Mouse (Mus musculus) embryonic stem cell, embryonic (primary cell): ENCODE data around the gene Tab1.

ENCODE experiments used
- CTCF ChIA-PET, 4 experiments: fragments of 300-600 bp in 2 of 4; fragments of 350-600 bp in 2 of 4; sonication (Branson Sonifier 250); formaldehyde crosslinking; loops; one replicate each; lab custom pipeline; 2022; ENCODE audit warnings: inconsistent platforms in 2 of 4; lab: Charles Lee
- POLR2A ChIA-PET, 4 experiments: fragments of 300-600 bp in 2 of 4; fragments of 350-600 bp in 2 of 4; sonication (Branson Sonifier 250); formaldehyde crosslinking; loops; one replicate each; lab custom pipeline; 2022; ENCODE audit warnings: antibody characterized with exemption in 4 of 4, inconsistent platforms in 1 of 4; lab: Charles Lee

Gene Tab1

DNA sequence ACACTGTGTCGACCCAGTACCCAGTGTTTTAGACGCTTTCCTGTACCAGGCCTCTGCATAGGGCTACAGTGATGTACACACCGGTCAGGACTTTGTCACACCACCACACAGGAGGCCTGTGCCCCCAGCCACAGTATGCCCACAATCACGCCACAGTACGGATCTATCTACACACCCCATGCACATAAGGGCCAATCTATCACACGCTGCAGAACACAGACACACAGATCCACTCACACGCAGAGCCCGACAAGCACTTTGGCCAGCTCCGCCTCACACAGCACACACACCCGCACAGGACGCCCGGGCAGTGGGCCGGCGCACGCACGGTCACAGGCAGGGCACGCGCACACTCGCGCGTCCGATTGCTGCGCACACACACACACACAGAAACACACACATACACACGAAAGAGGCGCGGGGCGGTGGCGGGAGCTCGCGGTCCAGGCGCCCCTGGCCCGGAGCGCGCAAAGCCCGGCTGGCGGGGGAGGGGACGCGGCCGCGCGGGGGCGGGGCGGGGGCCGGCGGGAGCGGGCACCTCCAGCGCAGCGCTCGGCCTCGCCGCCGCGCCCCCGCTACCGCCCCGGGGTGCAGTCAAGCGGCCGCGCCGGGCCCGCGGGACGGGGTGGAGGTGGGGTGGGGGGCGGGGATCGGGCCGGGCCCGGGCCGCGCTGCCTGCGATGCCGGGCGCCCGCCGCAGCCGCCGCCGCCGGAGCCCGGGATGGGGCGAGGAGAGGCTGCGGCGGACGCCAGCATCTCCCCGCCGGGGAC is 40.3 kb downstream of the Tab1 start, which contains the start of gene Mgat3:
Gene Mgat3, plus strand, starts transcription at position 721 of the 771 bp plus-strand sequence.
- POLR2A ChIA-PET: interaction anchor here (0.6 to 4.8 kb wide), 37 partner anchors 11 to 202 kb away, joined by 3 to 60 read pairs (median 4); partner anchors contain the start of genes Mief1 (in 2 of the 4), Tab1 (in 2 of the 4), Atf4 (in 1 of the 4) and Cbx7 (in 1 of the 4)
- CTCF ChIA-PET: interaction anchor here in 3 of 4 experiments (0.8 to 2.0 kb wide), 5 partner anchors 14 to 83 kb away, joined by 3 to 7 read pairs (median 3); no protein-coding TSS in a partner anchor

DNA sequence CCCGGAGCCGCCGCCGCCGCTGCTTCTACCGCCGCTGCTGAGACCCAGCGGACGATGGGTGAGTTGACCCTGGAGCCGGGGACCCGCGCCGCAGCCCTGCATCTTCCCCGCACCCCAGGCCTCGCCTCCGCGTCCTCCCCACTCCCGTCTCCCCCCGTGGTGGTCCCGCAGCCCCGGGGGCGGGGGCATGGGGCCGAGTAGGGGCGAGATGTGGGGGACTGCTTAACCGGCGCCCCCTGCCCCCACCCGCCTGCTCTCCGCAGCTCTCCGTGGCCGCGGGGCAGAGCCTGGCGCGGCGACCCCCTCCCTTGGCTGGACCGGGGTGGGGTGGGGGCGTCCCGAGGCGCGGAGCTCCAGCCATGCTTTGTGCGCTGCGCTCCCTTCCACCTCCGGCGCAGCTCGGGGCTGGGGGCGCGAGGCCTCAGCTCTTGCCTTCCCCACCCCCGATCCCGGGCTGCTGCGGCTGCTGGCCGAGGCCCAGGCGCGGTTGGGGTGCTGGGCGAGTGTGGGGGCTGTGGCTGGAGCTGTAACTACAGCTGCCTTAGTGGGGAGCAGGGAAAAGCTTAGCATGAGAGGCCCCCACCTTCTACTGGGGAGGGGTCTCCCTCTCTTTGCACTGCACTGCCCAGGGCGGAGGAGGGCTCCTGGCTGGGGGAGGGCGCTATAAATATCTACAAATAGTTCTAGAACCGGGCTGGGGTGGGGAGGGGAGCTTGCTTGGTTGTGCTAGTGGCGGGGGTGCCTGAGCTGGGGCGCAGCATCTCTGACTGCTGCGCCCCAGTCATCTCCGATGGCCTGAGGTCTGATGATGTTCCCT is 41.1 kb downstream of the Tab1 start:
- CTCF ChIA-PET: interaction anchor here in 3 of 4 experiments (0.6 to 2.0 kb wide), 6 partner anchors 15 to 1411 kb away, joined by 3 to 7 read pairs (median 3); partner anchors contain the start of gene Ep300 (in 1 of the 3)

GRCm38 (mm10) chr15:80174598-80174875 is 41.6 kb downstream of the Tab1 start:
- CTCF ChIA-PET: interaction anchor here in 2 of 4 experiments (1.1 to 2.0 kb wide), 2 partner anchors 51 to 67 kb away, joined by 3 to 7 read pairs; no protein-coding TSS in a partner anchor
- POLR2A ChIA-PET: interaction anchor here (0.7 to 4.8 kb wide), 49 partner anchors 8 to 962 kb away, joined by 3 to 60 read pairs (median 5); partner anchors contain the start of genes Atf4 (in 3 of the 4), Mief1 (in 2 of the 4), Tab1 (in 2 of the 4) and Rpl3 (in 1 of the 4)

More for the DNA sequence above, 41.1 kb downstream of the Tab1 start:
- POLR2A ChIA-PET: interaction anchor here (0.6 to 4.8 kb wide), 57 partner anchors 8 to 961 kb away, joined by 3 to 60 read pairs (median 4); partner anchors contain the start of genes Atf4 (in 3 of the 4), Mief1 (in 2 of the 4), Tab1 (in 2 of the 4) and Cbx7 (in 1 of the 4)

DNA sequence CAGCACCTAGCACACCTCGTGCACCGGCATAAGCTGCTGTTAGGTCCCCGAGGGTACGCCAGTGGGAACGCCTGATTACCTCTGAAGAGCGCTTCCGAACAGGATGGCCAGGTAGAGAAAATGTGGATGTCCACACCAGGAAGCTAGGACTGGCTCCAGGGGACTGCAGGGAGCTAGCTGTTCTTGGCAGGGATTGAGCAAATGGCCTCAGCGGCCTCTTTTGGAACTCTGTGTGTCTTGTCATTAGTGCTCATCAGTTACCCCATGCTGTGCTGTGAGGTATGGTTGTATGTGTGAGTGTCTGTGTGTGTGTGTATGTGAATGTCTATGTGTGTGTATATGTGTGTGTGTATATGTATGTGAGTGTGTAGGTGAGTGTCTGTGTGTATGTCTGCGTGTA is 42.4 kb downstream of the Tab1 start:
- POLR2A ChIA-PET: interaction anchor here (0.6 to 4.8 kb wide), 27 partner anchors 9 to 272 kb away, joined by 3 to 60 read pairs (median 5); partner anchors contain the start of genes Atf4 (in 2 of the 4), Mief1 (in 2 of the 4) and Rps19bp1 (in 1 of the 4)
- CTCF ChIA-PET: interaction anchor here in 1 of 4 experiments (0.6 to 1.5 kb wide), 2 partner anchors 33 to 531 kb away, joined by 3 read pairs; no protein-coding TSS in a partner anchor

- CTCF ChIA-PET: interaction anchor here in 1 of 4 experiments (0.6 to 1.5 kb wide), 2 partner anchors 34 to 530 kb away, joined by 3 read pairs; no protein-coding TSS in a partner anchor
- POLR2A ChIA-PET: interaction anchor here in 3 of 4 experiments (0.6 to 4.8 kb wide), 16 partner anchors 8 to 81 kb away, joined by 3 to 60 read pairs (median 4); partner anchors contain the start of gene Atf4 (in 2 of the 3)
Measured at GRCm38 (mm10) chr15:80175756-80176155, 42.8 kb downstream of the Tab1 start.

DNA sequence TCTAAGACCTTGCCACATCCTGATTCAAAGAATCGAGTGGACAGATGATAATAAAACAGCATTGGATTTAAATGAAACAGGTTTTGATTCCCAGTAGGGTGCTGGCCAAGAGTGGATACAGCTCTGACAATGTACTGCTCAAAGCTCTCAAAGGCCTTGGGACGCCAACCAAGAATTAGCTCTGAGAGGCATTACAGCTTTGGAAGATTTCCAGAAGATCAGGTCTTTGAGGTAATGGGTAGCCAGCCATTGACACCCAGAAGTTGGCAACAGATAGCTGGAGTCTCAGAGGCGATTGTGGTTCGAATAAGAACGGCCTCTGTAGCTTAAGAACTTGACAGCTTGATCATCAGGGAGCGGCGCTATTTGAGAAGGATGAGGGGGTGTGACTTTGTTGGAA is 48.6 kb downstream of the Tab1 start:
- CTCF ChIA-PET: interaction anchor here in 3 of 4 experiments (0.5 to 1.0 kb wide), 3 partner anchors 150 to 877 kb away, joined by 3 read pairs; no protein-coding TSS in a partner anchor
- POLR2A ChIA-PET: interaction anchor here in 3 of 4 experiments (0.5 to 3.1 kb wide), 18 partner anchors 7 to 74 kb away, joined by 3 to 13 read pairs (median 4); partner anchors contain the start of genes Atf4 (in 1 of the 3) and Mief1 (in 1 of the 3)

GRCm38 (mm10) chr15:80182072-80182700 is 49.3 kb downstream of the Tab1 start:
- ChIA-PET POLR2A (interaction anchor here in 3 of 4 experiments (0.5 to 3.1 kb wide), 17 partner anchors 8 to 73 kb away, joined by 3 to 13 read pairs (median 4); partner anchors contain the start of genes Atf4 (in 1 of the 3) and Mief1 (in 1 of the 3)), CTCF (interaction anchor here in 2 of 4 experiments (0.5 to 0.6 kb wide), 2 partner anchors 247 to 877 kb away, joined by 3 read pairs; no protein-coding TSS in a partner anchor)

DNA sequence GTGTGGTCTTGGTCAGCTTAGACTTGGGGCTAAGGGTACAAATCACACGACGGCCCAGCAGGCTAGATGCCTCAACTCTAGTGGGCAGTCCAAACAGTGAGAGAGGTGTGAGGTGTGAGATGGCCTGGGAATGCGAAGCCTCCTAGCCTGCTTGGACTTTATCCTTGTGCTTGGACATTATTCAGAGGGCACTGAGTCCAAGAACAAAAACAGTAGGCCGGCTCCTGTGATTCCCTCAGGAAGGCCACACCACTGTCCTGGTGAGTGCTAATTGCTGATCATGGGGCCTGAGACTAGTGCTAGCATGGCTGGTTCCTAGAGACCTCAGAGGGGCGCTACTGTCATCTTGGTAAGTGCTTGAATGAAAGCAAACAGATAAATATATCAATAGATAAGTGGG is 56.0 kb downstream of the Tab1 start:
- CTCF ChIA-PET: no interaction called here
- POLR2A ChIA-PET: interaction anchor here in 2 of 4 experiments (0.7 to 1.1 kb wide), 2 partner anchors 9 to 92 kb away, joined by 3 to 4 read pairs; no protein-coding TSS in a partner anchor

GRCm38 (mm10) chr15:80190075-80190474 is 57.1 kb downstream of the Tab1 start:
- CTCF ChIA-PET: interaction anchor here in 1 of 4 experiments (0.6 kb wide), 1 partner anchor 127 kb away, joined by 9 read pairs; no protein-coding TSS in a partner anchor
- POLR2A ChIA-PET: interaction anchor here in 3 of 4 experiments (0.5 to 2.8 kb wide), 10 partner anchors 9 to 1339 kb away, joined by 3 to 10 read pairs (median 4); partner anchors contain the start of gene Mief1 (in 1 of the 3)

GRCm38 (mm10) chr15:80191585-80192245 is 58.8 kb downstream of the Tab1 start:
- ChIA-PET POLR2A (interaction anchor here in 3 of 4 experiments (0.6 to 3.3 kb wide), 33 partner anchors 8 to 417 kb away, joined by 3 to 20 read pairs (median 4); partner anchors contain the start of genes Atf4 (in 2 of the 3), Mief1 (in 2 of the 3), Rps19bp1 (in 1 of the 3) and Tab1 (in 1 of the 3)), CTCF (interaction anchor here in 3 of 4 experiments (0.6 to 1.4 kb wide), 6 partner anchors 13 to 840 kb away, joined by 3 to 4 read pairs (median 3); no protein-coding TSS in a partner anchor)

DNA sequence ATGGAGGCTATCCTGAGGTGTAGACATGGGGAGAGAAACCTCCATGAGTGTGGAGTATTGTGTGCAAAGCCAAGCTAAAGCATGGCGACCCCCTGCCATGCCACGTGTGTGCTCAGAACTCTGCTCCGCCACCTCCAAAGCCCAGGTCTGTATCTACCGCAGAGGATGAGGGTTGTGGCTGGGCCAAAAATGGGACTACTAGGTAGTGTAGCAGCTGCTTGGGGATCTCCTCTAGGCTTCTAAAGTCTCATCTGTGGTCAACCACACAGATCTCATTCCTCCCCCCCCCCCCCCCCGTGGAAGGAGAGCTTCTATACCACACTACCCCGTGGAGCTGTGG is 59.3 kb downstream of the Tab1 start:
- POLR2A ChIA-PET: interaction anchor here (0.6 to 3.3 kb wide), 30 partner anchors 10 to 530 kb away, joined by 3 to 20 read pairs (median 4); partner anchors contain the start of genes Atf4 (in 2 of the 4), Cbx7 (in 1 of the 4), Mief1 (in 1 of the 4) and Rps19bp1 (in 1 of the 4)

GRCm38 (mm10) chr15:80192847-80193246 is 59.9 kb downstream of the Tab1 start:
- CTCF ChIA-PET: interaction anchor here in 3 of 4 experiments (0.6 to 0.9 kb wide), 5 partner anchors 16 to 1634 kb away, joined by 3 to 9 read pairs (median 3); no protein-coding TSS in a partner anchor
- POLR2A ChIA-PET: interaction anchor here (0.6 to 3.3 kb wide), 25 partner anchors 8 to 529 kb away, joined by 3 to 20 read pairs (median 4); partner anchors contain the start of genes Atf4 (in 2 of the 4), Cbx7 (in 1 of the 4), Mief1 (in 1 of the 4) and Rps19bp1 (in 1 of the 4)

More for the DNA sequence above, 59.3 kb downstream of the Tab1 start:
- CTCF ChIA-PET: interaction anchor here in 3 of 4 experiments (0.6 to 0.9 kb wide), 5 partner anchors 14 to 839 kb away, joined by 3 to 9 read pairs (median 3); no protein-coding TSS in a partner anchor

- ChIA-PET CTCF (interaction anchor here in 1 of 4 experiments (1.3 kb wide), 1 partner anchor 17 kb away, joined by 4 read pairs; no protein-coding TSS in a partner anchor), POLR2A (interaction anchor here in 3 of 4 experiments (0.8 to 1.7 kb wide), 11 partner anchors 8 to 57 kb away, joined by 3 to 7 read pairs (median 3); partner anchors contain the start of gene Atf4 (in 1 of the 3))
Measured at GRCm38 (mm10) chr15:80199556-80199955, 66.6 kb downstream of the Tab1 start.

GRCm38 (mm10) chr15:80202111-80202775 is 69.3 kb downstream of the Tab1 start:
- ChIA-PET POLR2A (interaction anchor here in 3 of 4 experiments (0.6 to 4.2 kb wide), 10 partner anchors 9 to 119 kb away, joined by 3 to 20 read pairs (median 4); no protein-coding TSS in a partner anchor), CTCF (interaction anchor here in 2 of 4 experiments (0.6 to 0.7 kb wide), 2 partner anchors 138 to 1724 kb away, joined by 9 to 14 read pairs; no protein-coding TSS in a partner anchor)
